Mouse (Mus musculus) stomach, embryonic 16.5 days (tissue): ENCODE measurements at regions not wholly inside any gene's neighbourhood (a gene's known extent, or its start where the extent isn't known, plus 50 kb on each side); places are given as distances from the start of the nearest gene placed in this dataset.
A peak's percentile ranks its signal among the peaks of the same experiment; 100 is the strongest.

ENCODE experiments used
- ATAC-seq: fragments of 200-750 bp; cut with Nextera tagmentation; 2 replicates; pipeline ENCODE4 v1.8.0; 2017; ENCODE audit warnings: moderate number of reproducible peaks, moderate TSS enrichment; ENCODE audit not compliant: insufficient read depth, low FRiP score
- H3K27ac ChIP-seq: fragments of 300-500 bp; sonication (generic); 2 replicates; pipeline ENCODE4 v1.5.1; 2014; ENCODE audit warnings: low read length
- H3K27me3 ChIP-seq: fragments of 300-500 bp; sonication (generic); 2 replicates; pipeline ENCODE4 v1.6.1; 2014; ENCODE audit warnings: low read length, control low read depth, mixed read lengths; ENCODE audit not compliant: control insufficient read depth, insufficient read depth
- H3K36me3 ChIP-seq: fragments of 300-500 bp; sonication (generic); 2 replicates; pipeline ENCODE4 v1.6.1; 2014; ENCODE audit warnings: low read length; ENCODE audit not compliant: control insufficient read depth, insufficient read depth
- H3K4me1 ChIP-seq: fragments of 300-500 bp; sonication (generic); 2 replicates; pipeline ENCODE4 v1.6.1; 2014; ENCODE audit warnings: low read length, control low read depth, mixed read lengths; ENCODE audit not compliant: control insufficient read depth, insufficient read depth
- H3K4me2 ChIP-seq: fragments of 300-500 bp; sonication (generic); 2 replicates; pipeline ENCODE4 v1.6.1; 2014; ENCODE audit warnings: low read depth, low read length, mixed read lengths
- H3K4me3 ChIP-seq: fragments of 300-500 bp; sonication (generic); replicated peaks from 2 replicates; pipeline ENCODE4 v1.5.1; 2014; ENCODE audit warnings: mild to moderate bottlenecking, low read length
- H3K9ac ChIP-seq: fragments of 300-500 bp; sonication (generic); 2 replicates; pipeline ENCODE4 v1.6.1; 2014; ENCODE audit warnings: low read length
- H3K9me3 ChIP-seq: fragments of 300-500 bp; sonication (generic); replicated peaks from 2 replicates; pipeline ENCODE4 v1.6.1; 2016; ENCODE audit warnings: low read length, control low read depth; ENCODE audit not compliant: control insufficient read depth
- WGBS: fragments of 180-500 bp; shearing (Covaris S2); extraction: QIAGEN DNeasy Blood & Tissue Kit; methylation state at CpG from one replicate; pipeline ENCODE4 v1.1.7; 2014; 5-methylcytosine and 5-hydroxymethylcytosine counted together

DNA sequence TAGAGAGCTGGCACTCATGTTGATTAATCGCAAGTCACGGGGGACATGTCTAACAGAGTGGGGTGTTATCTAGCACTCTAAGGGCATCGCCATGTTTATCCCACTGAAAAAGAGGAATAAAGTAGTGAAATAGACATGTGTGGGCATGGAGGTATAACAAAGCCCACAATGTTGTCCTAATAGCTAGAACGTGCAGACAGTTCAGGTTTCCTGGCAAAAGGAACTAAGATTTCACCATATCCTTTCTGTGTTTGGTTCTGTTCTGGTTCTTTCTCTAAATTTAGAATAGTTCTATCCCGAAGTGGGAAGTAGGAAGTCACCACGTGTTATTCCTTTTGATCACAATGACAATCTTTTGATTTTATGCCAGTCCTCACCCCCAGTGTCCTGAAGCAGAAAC, 123.2 kb downstream of the Gm13691 start:
- no peaks in the 10 kb centered on the region for H3K36me3 ChIP-seq
- no peak overlapping the region for H3K4me3 ChIP-seq
- no peak overlapping the region for H3K4me2 ChIP-seq
- ATAC-seq: no peak
- H3K9ac ChIP-seq: no peak overlapping the region
- no peak overlapping the region for H3K27ac ChIP-seq
- no peaks in the 10 kb centered on the region for H3K27me3 ChIP-seq
- WGBS: 53% methylated on average over 6 of the region's 6 CpGs
- no peaks in the 10 kb centered on the region for H3K4me1 ChIP-seq
- no peaks in the 10 kb centered on the region; the same call in 1 of the 2 replicates for H3K9me3 ChIP-seq

DNA sequence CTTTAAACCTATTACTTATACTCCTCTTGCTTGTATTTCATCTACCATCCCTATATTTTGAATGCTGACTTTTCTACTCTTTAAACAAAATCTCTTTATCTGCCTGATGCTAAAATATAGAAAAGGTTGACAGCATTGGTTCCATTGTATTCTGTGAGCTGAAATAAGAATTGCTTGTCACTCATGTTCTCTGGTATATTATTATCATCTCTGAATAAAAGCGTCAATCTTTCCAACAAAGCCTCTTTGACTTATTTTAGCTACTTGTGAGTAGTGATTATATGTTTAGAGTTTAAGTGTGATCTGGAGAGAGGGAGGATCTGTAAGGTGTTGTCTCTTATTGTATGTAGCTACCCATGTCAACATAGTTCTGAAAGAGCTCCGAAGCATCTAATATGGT, 129.5 kb downstream of the Gm13691 start:
- ATAC-seq: no peak
- no peaks in the 10 kb centered on the region for H3K4me1 ChIP-seq
- H3K4me2 ChIP-seq: no peak overlapping the region
- H3K9ac ChIP-seq: no peak overlapping the region
- no peak overlapping the region for H3K4me3 ChIP-seq
- no peak overlapping the region for H3K27ac ChIP-seq
- H3K9me3 ChIP-seq: no peaks in the 10 kb centered on the region
- WGBS: 92% methylated on average over 2 of the region's 2 CpGs
- no peaks in the 10 kb centered on the region for H3K27me3 ChIP-seq
- H3K36me3 ChIP-seq: no peaks in the 10 kb centered on the region

DNA sequence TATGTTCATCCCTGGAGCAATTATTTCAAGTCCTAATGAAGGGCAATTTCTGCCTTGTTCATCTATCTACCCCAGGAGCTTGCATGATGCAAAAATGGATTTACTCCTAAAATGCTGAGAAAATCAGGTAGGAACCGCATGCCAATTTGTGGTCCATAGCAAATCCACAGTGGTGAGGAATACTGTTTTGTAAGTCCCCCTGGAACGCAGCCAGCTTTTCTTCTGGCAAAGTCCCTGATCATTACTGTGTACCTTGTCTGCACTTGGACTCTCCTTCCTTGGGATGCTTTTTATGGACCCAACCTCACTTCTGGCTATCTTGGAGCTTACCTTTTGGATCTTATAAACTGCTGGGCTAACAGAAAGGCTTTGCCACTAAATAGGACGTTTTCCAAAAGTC, 137.2 kb downstream of the Gm13691 start:
- no peaks in the 10 kb centered on the region for H3K36me3 ChIP-seq
- ATAC-seq: no peak
- no peaks in the 10 kb centered on the region for H3K4me1 ChIP-seq
- no peak overlapping the region for H3K4me2 ChIP-seq
- H3K27ac ChIP-seq: no peak overlapping the region
- H3K4me3 ChIP-seq: no peak overlapping the region
- 75% methylated on average over 3 of the region's 3 CpGs for WGBS
- no peaks in the 10 kb centered on the region for H3K27me3 ChIP-seq
- no peak overlapping the region for H3K9ac ChIP-seq
- H3K9me3 ChIP-seq: no peaks in the 10 kb centered on the region

DNA sequence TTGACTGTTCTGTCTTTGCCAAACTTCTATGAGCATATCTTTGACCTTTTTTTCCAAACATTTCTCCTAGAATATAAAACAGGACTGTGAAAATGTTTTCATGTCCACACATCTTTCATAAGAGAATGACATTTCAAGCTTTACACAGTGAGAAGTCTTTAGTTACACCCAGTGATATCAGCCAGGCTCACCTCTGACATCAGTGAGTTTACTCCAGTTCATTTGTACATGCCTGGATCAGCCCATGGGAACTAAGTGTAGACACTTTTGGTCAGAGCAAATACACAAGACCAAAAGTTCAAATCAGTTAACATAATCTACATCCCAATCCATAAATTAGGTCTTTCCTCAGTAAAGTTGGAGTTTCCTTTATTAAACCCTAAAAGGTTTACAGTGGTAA, 171.4 kb downstream of the Gm13691 start:
- no peak overlapping the region for H3K27ac ChIP-seq
- no peak for ATAC-seq
- no peaks in the 10 kb centered on the region for H3K9me3 ChIP-seq
- H3K36me3 ChIP-seq: no peaks in the 10 kb centered on the region
- no peak overlapping the region for H3K4me3 ChIP-seq
- no peak overlapping the region for H3K4me2 ChIP-seq
- no peaks in the 10 kb centered on the region for H3K27me3 ChIP-seq
- H3K4me1 ChIP-seq: no peaks in the 10 kb centered on the region
- no peak overlapping the region for H3K9ac ChIP-seq

DNA sequence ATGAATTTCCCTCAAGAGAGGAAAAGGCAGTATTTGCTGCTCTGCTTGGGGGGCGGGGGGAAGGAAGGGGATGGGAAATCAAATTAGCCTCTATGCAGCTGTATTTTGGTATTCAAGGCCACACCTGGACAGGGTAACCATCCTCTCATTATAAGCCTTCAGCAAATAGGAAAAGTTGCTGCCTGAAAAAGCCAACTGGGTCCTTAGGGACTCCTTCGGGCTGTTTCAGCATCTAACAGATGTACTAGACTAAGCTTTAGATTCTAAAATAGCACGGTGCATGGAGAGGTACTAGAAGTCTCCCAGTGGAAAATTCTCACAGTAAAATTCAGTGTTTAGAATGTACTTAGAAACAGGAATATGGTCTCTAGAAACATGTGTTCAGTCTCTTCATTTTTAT, 183.1 kb downstream of the Gm13691 start:
- no peak overlapping the region for H3K4me2 ChIP-seq
- H3K4me1 ChIP-seq: no peaks in the 10 kb centered on the region
- H3K27ac ChIP-seq: no peak overlapping the region
- H3K9me3 ChIP-seq: no peaks in the 10 kb centered on the region
- H3K36me3 ChIP-seq: no peaks in the 10 kb centered on the region
- H3K9ac ChIP-seq: no peak overlapping the region
- H3K4me3 ChIP-seq: no peak overlapping the region
- no peaks in the 10 kb centered on the region for H3K27me3 ChIP-seq
- no peak for ATAC-seq
- 76% methylated on average over 3 of the region's 3 CpGs for whole genome bisulfite sequencing

DNA sequence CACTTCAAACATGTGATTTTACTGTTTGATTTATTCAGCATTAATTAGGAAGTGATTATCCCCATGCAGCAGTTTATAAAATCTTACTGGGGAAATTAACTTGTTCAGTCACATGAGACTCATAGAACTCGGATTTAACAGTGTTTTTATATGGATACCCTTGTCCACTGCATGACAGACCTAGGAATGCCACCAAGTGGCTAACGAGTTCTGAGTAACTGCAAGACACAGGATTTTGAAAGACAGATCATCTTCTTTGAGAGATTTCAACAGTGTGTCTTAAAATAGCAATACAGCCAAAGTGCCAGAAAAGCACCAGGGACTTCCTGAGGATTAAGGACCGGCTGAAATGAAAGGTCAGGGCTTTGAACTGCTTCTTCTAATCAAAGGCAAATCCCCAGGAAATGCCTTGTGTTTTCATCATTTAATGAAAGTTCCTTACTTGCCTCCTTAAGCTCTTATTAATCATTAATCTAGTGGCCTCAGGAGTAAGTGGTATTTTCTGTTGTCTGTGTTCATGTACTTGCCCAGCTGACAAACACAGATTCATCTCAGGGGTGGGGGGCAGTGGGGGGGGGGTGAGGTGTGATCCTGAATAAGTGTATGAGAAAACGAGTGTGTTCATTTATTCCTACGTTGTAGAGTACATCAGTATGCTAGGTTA, 193.4 kb downstream of the Gm13691 start:
- Histone ChIP-seq H3K36me3 (no peaks in the 10 kb centered on the region), H3K27ac (peak overlapping the region; percentile 56; the same call in 1 of the 2 replicates), H3K27me3 (no peaks in the 10 kb centered on the region), H3K4me3 (no peak overlapping the region), H3K9ac (no peak overlapping the region), H3K4me2 (no peak overlapping the region), H3K9me3 (no peaks in the 10 kb centered on the region), H3K4me1 (no peaks in the 10 kb centered on the region)
- 27% methylated on average over 5 of the region's 5 CpGs for WGBS
- ATAC-seq: no peak

DNA sequence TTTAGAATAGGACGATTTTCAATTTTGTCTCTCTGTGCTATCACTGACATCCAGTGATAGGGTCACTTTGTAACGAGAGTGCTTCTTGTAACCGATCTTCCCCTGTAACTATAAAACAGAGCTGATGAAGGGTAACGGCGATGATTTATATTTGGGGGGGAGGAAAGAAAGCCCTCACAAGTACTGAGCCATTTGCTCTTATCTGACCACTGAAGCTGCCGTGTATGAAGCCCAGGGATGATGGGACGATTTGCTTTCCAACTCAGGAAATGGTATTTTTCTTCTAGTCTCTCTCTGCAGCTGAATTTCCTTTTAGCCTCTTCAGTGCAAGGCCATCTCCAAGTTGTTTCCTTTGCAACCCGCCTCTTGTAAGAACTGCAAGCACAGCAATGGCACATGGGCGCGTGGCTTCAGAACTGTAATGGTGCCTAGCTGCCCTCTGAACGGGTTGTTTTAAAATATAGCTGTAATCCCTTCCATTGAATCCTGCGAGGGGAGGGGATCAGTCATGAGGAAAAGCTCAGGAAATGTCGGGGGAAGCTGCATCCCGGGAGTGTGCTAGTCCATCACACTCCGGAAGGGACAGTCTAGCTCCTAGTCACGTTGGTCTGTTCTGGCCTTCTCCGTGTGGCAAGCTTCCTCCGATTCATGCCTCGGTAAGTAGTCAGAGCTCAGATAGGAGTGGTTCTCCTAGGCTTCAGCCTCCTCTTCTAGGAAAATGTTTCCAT, 194.1 kb downstream of the Gm13691 start:
- H3K36me3 ChIP-seq: no peaks in the 10 kb centered on the region
- peak; percentile 50; the same call in 1 of the 2 replicates for ATAC-seq
- H3K4me2 ChIP-seq: no peak overlapping the region
- WGBS: 51% methylated on average over 19 of the region's 19 CpGs
- no peaks in the 10 kb centered on the region for H3K9me3 ChIP-seq
- H3K27me3 ChIP-seq: no peaks in the 10 kb centered on the region
- peak overlapping the region; percentile 56 for H3K27ac ChIP-seq
- H3K9ac ChIP-seq: no peak overlapping the region
- no peak overlapping the region for H3K4me3 ChIP-seq
- H3K4me1 ChIP-seq: no peaks in the 10 kb centered on the region

DNA sequence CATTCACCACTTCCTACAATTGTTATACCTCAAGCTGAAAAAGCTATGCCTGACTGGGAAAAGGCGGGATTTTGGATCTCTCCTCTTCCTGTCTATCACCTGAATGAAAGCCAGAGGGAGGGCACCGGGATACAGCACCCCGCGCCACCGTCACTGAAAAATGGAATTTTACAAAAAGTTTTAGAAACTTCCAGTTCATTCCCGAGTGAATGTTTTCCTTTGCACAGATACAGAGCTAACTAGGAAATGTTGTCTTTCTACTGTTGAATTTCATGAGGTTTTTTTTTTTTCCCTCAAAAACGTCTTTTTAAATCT, 194.6 kb downstream of the Gm13691 start:
- no peaks in the 10 kb centered on the region for H3K36me3 ChIP-seq
- 74% methylated on average over 7 of the region's 7 CpGs for WGBS
- 0 out of 2 replicates have a peak overlapping the region, but pooled peaks have one; percentile 30 for H3K27ac ChIP-seq
- no peaks in the 10 kb centered on the region for H3K4me1 ChIP-seq
- H3K27me3 ChIP-seq: no peaks in the 10 kb centered on the region
- no peaks in the 10 kb centered on the region for H3K9me3 ChIP-seq
- no peak overlapping the region for H3K9ac ChIP-seq
- H3K4me3 ChIP-seq: no peak overlapping the region
- H3K4me2 ChIP-seq: no peak overlapping the region
- no peak for ATAC-seq

DNA sequence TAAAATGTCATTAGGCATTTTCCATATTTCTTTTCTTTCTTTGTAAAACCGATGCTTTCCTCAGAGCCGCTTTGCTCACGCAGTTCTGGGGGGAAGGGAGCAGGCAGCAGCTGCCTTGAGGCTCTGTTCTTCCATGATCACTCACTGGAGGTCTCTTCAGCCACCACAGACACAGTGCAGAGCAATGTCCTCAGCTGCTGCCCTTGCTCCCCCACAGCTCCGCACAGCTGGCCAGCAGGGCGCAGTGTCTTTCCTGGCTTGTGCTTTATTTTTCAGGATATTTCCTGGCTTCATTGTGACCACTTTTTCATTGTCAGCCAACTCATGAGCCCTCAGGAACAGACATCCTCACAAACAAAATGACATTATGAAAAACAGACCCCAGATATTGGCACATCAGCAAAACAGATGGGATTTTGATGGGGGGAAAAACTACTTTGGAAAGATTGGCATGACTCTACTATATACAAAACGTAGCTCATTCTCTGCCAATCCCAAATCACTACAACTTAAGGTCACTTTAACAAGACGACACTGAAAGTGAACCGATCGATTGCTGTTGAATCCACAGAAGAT, 195.9 kb downstream of the Gm13691 start:
- H3K4me2 ChIP-seq: 0 out of 2 replicates have a peak overlapping the region, but pooled peaks have one; percentile 10
- peak; percentile 89; the same call in 1 of the 2 replicates for ATAC-seq
- H3K27ac ChIP-seq: 0 out of 2 replicates have a peak overlapping the region, but pooled peaks have one; percentile 27
- no peak overlapping the region for H3K9ac ChIP-seq
- no peaks in the 10 kb centered on the region for H3K36me3 ChIP-seq
- H3K9me3 ChIP-seq: no peaks in the 10 kb centered on the region
- WGBS: 30% methylated on average over 9 of the region's 9 CpGs
- H3K4me3 ChIP-seq: no peak overlapping the region
- no peaks in the 10 kb centered on the region for H3K27me3 ChIP-seq
- H3K4me1 ChIP-seq: no peaks in the 10 kb centered on the region
